Mouse (Mus musculus) MEL (cell line): ENCODE results near the gene Grm1. TPM values are rescaled to one million over a fixed set of nuclear protein-coding genes. Genes with fewer than 3 reads are reported as not detected.

ENCODE experiments used
- DNase-seq: peaks from one replicate; pipeline ENCODE4 v3.0.0; 2011; ENCODE audit warnings: low read depth, low spot score
- H3K27ac ChIP-seq: 2 replicates; pipeline ENCODE4 v1.5.1; 2012; ENCODE audit warnings: low read depth, mild to moderate bottlenecking, control low read depth, low read length, moderate library complexity; ENCODE audit not compliant: control insufficient read depth
- H3K27me3 ChIP-seq, 2 experiments: fragments of 150-350 bp in 1 of 2; sonication (generic) in 1 of 2; 2 replicates each; pipeline ENCODE4 v1.6.1; 2012; ENCODE audit warnings: low read length in 2 of 2, mild to moderate bottlenecking in 2 of 2, improper control_type of control experiment in 1 of 2, moderate library complexity in 1 of 2; ENCODE audit not compliant: insufficient read depth in 2 of 2, control insufficient read depth in 1 of 2
- H3K36me3 ChIP-seq, 2 experiments: 2 replicates each; pipeline ENCODE4 v1.6.1; 2012 to 2014; ENCODE audit warnings: low read length in 2 of 2, improper control_type of control experiment in 1 of 2, inconsistent platforms in 1 of 2, mild to moderate bottlenecking in 1 of 2; ENCODE audit not compliant: insufficient read depth in 2 of 2, control insufficient read depth in 1 of 2
- H3K4me1 ChIP-seq, 2 experiments: fragments of 150-350 bp in 1 of 2; sonication (generic) in 1 of 2; 2 replicates each; pipeline ENCODE4 v1.6.1; 2012; ENCODE audit warnings: low read length in 2 of 2, improper control_type of control experiment in 1 of 2, mild to moderate bottlenecking in 1 of 2; ENCODE audit not compliant: insufficient read depth in 2 of 2, control insufficient read depth in 1 of 2
- H3K4me3 ChIP-seq, 2 experiments: fragments of 150-350 bp in 1 of 2; sonication (generic) in 1 of 2; 2 replicates each; pipeline ENCODE4 v1.5.1; 2012; ENCODE audit warnings: low read depth in 2 of 2, low read length in 2 of 2, mild to moderate bottlenecking in 2 of 2, moderate library complexity in 2 of 2, control low read depth in 1 of 2, improper control_type of control experiment in 1 of 2; ENCODE audit not compliant: control insufficient read depth in 1 of 2, insufficient read depth in 1 of 2
- H3K79me2 ChIP-seq: 2 replicates; pipeline ENCODE4 v1.6.1; 2012; ENCODE audit warnings: mild to moderate bottlenecking, low read length, moderate library complexity; ENCODE audit not compliant: control insufficient read depth, poor library complexity, insufficient read depth
- H3K9ac ChIP-seq: 2 replicates; pipeline ENCODE4 v1.6.1; 2012; ENCODE audit warnings: low read depth, mild to moderate bottlenecking, control low read depth, low read length, moderate library complexity; ENCODE audit not compliant: control insufficient read depth, poor library complexity, severe bottlenecking
- H3K9me3 ChIP-seq: fragments of 150-350 bp; sonication (generic); replicated peaks from 2 replicates; pipeline ENCODE4 v1.6.1; 2012; ENCODE audit warnings: mild to moderate bottlenecking, low read length, improper control_type of control experiment, moderate library complexity; ENCODE audit not compliant: insufficient read depth
- BHLHE40 ChIP-seq: IDR thresholded peaks from 2 replicates; pipeline ENCODE4 v1.6.1; 2012; ENCODE audit warnings: low read depth, mild to moderate bottlenecking, inconsistent platforms, low read length, improper control_type of control experiment, borderline replicate concordance
- CHD2 ChIP-seq: IDR thresholded peaks from 2 replicates; pipeline ENCODE4 v1.6.1; 2011; ENCODE audit warnings: low read length, improper control_type of control experiment
- CTCF ChIP-seq, 3 experiments: IDR thresholded peaks in 2 of 3; conservative IDR thresholded peaks in 1 of 3; 2 replicates each; pipeline ENCODE4 v1.5.1; 2011 to 2012; ENCODE audit warnings: low read length in 3 of 3, low read depth in 2 of 3, mild to moderate bottlenecking in 2 of 3, improper control_type of control experiment in 1 of 3, inconsistent platforms in 1 of 3, mixed read lengths in 1 of 3, moderate library complexity in 1 of 3; ENCODE audit not compliant: control insufficient read depth in 1 of 3, insufficient read depth in 1 of 3, poor library complexity in 1 of 3, severe bottlenecking in 1 of 3
- E2F4 ChIP-seq: IDR thresholded peaks from 2 replicates; pipeline ENCODE4 v1.6.1; 2011; ENCODE audit warnings: low read depth, low read length, improper control_type of control experiment, borderline replicate concordance
- ETS1 ChIP-seq: IDR thresholded peaks from 2 replicates; pipeline ENCODE4 v1.6.1; 2012; ENCODE audit warnings: low read depth, mild to moderate bottlenecking, inconsistent platforms, low read length, improper control_type of control experiment, moderate library complexity
- GATA1 ChIP-seq: IDR thresholded peaks from 2 replicates; pipeline ENCODE4 v1.6.1; 2011; ENCODE audit warnings: low read depth, low read length, improper control_type of control experiment
- KAT2A ChIP-seq: conservative IDR thresholded peaks from 2 replicates; pipeline ENCODE4 v1.6.1; 2012; ENCODE audit warnings: low read depth, low read length, improper control_type of control experiment, inconsistent platforms
- MAX ChIP-seq: IDR thresholded peaks from 2 replicates; pipeline ENCODE4 v1.6.1; 2011; ENCODE audit warnings: low read length, improper control_type of control experiment
- MEF2A ChIP-seq: IDR thresholded peaks from 2 replicates; pipeline ENCODE4 v1.6.1; 2014; ENCODE audit warnings: low read depth, mild to moderate bottlenecking, inconsistent platforms, low read length, improper control_type of control experiment; ENCODE audit not compliant: poor library complexity, insufficient replicate concordance, severe bottlenecking; ENCODE audit errors: extremely low read depth
- MYB ChIP-seq: IDR thresholded peaks from 2 replicates; pipeline ENCODE4 v1.6.1; 2011; ENCODE audit warnings: mild to moderate bottlenecking, low read depth, low read length, improper control_type of control experiment
- MYC ChIP-seq: IDR thresholded peaks from 2 replicates; pipeline ENCODE4 v1.6.1; 2011; ENCODE audit warnings: low read depth, mild to moderate bottlenecking, low read length, improper control_type of control experiment, moderate library complexity
- NELFE ChIP-seq: IDR thresholded peaks from 2 replicates; pipeline ENCODE4 v1.6.1; 2011; ENCODE audit warnings: low read depth, low read length, improper control_type of control experiment
- SIN3A ChIP-seq: IDR thresholded peaks from 2 replicates; pipeline ENCODE4 v1.6.1; 2012; ENCODE audit warnings: low read length, improper control_type of control experiment, inconsistent platforms
- SMC3 ChIP-seq: IDR thresholded peaks from 2 replicates; pipeline ENCODE4 v1.6.1; 2011; ENCODE audit warnings: low read depth, low read length, improper control_type of control experiment
- TBP ChIP-seq: IDR thresholded peaks from 2 replicates; pipeline ENCODE4 v1.8.0; 2011; ENCODE audit warnings: low read depth, low read length, improper control_type of control experiment
- UBTF ChIP-seq: IDR thresholded peaks from 2 replicates; pipeline ENCODE4 v1.6.1; 2012; ENCODE audit warnings: low read depth, mild to moderate bottlenecking, inconsistent platforms, low read length, improper control_type of control experiment, moderate library complexity, borderline replicate concordance; ENCODE audit not compliant: insufficient read depth
- USF1 ChIP-seq: IDR thresholded peaks from 2 replicates; pipeline ENCODE4 v1.6.1; 2014; ENCODE audit warnings: low read depth, mild to moderate bottlenecking, inconsistent platforms, low read length, improper control_type of control experiment, moderate library complexity
- USF2 ChIP-seq, 2 experiments: IDR thresholded peaks; 2 replicates each; pipeline ENCODE4 v1.6.1; 2011 to 2012; ENCODE audit warnings: improper control_type of control experiment in 2 of 2, low read length in 2 of 2, borderline replicate concordance in 1 of 2, inconsistent platforms in 1 of 2, low read depth in 1 of 2, mild to moderate bottlenecking in 1 of 2; ENCODE audit not compliant: insufficient read depth in 1 of 2
- ZMIZ1 ChIP-seq: IDR thresholded peaks from 2 replicates; pipeline ENCODE4 v1.6.1; 2012; ENCODE audit warnings: low read depth, mild to moderate bottlenecking, inconsistent platforms, low read length, improper control_type of control experiment, moderate library complexity
- ZNF384 ChIP-seq: IDR thresholded peaks from 2 replicates; pipeline ENCODE4 v1.6.1; 2012; ENCODE audit warnings: low read depth, mild to moderate bottlenecking, inconsistent platforms, low read length, improper control_type of control experiment
- polyA plus RNA-seq, 2 experiments: library from polyadenylated mRNA; stranded (reverse) in 1 of 2; unstranded in 1 of 2; fragments of >175 nt in 1 of 2; fragments of >200 nt in 1 of 2; gene quantifications; 2 replicates each; pipeline versions ENCODE4 v1.2.1 to v1.2.4; 2012; ENCODE audit warnings: low replicate concordance in 2 of 2, low read depth in 1 of 2; ENCODE audit not compliant: insufficient read length in 2 of 2, insufficient read depth in 1 of 2, missing spikeins in 1 of 2
- total RNA-seq: library from RNA; depleted of rRNA; stranded (reverse); fragments of 300-350 nt; gene quantifications from 2 replicates; pipeline ENCODE4 v1.2.3, GENCODE M21; 2012

Gene Grm1
- total and polyA plus RNA-seq, 3 experiments: not detected

GRCm38 (mm10) chr10:10701326-10701725, 380.8 kb downstream of the Grm1 start:
- Histone ChIP-seq H3K27me3 (no peaks in the 10 kb centered on the region; a peak in 1 of 4 replicates), H3K27ac (no peak overlapping the region), H3K4me3 (no peak overlapping the region), H3K79me2 (no peaks in the 10 kb centered on the region), H3K9me3 (no peaks in the 10 kb centered on the region), H3K9ac (no peak overlapping the region), H3K36me3 (no peaks in the 10 kb centered on the region), H3K4me1 (no peaks in the 10 kb centered on the region)
- TF ChIP-seq BHLHE40: no peak
- TF ChIP-seq GATA1: no peak
- no peak for TF ChIP-seq MYC
- TF ChIP-seq ETS1: no peak
- TF ChIP-seq MYB: no peak
- no peak for TF ChIP-seq KAT2A
- TF ChIP-seq TBP: no peak
- TF ChIP-seq SIN3A: no peak
- DNase-seq: no peak

- no peaks in the 10 kb centered on the region for H3K9me3 ChIP-seq
- H3K36me3 ChIP-seq: no peaks in the 10 kb centered on the region
- TF ChIP-seq MEF2A (no peak), ZMIZ1 (no peak), BHLHE40 (no peak), USF1 (no peak), MYB (no peak), NELFE (no peak), CHD2 (no peak), UBTF (no peak), E2F4 (no peak), SMC3 (no peak), MAX (no peak), CTCF (IDR thresholded peaks at IDR 0.05 in 2 of 3, conservative IDR thresholded peaks at IDR 0.05 in 1 of 3; ENCODE audit: control insufficient read depth in 1 of 3, insufficient read depth in 1 of 3, low read depth in 2 of 3, low read length in 3 of 3, poor library complexity in 1 of 3, severe bottlenecking in 1 of 3) (no peak), USF2 (IDR thresholded peaks at IDR 0.05; ENCODE audit: borderline replicate concordance in 1 of 2, insufficient read depth in 1 of 2, low read depth in 1 of 2, low read length in 2 of 2) (no peak), ZNF384 (no peak)
- no peak overlapping the region for H3K9ac ChIP-seq
- no peak overlapping the region for H3K4me3 ChIP-seq
- H3K27me3 ChIP-seq: no peaks in the 10 kb centered on the region; a peak in 1 of 4 replicates
- H3K79me2 ChIP-seq: no peaks in the 10 kb centered on the region
- H3K4me1 ChIP-seq: no peaks in the 10 kb centered on the region
- no peak overlapping the region for H3K27ac ChIP-seq
- DNase-seq: no peak
Observed at GRCm38 (mm10) chr10:10700903-10701302, 381.3 kb downstream of the Grm1 start.
